In genomic region chr7:24944257-24944950, GRCm38 (mm10) we compare ENCODE assay signal across 10 mouse cellular contexts. TPM values are rescaled to one million over a fixed set of nuclear protein-coding genes. Genes with fewer than 3 reads are reported as not detected.
DNase-seq lines count a peak whose midpoint lies in the region; ATAC-seq and TF ChIP-seq lines count a peak whose summit lies in the region.
"Had no signal": no experiment of that assay in that cellular context is flagged by ENCODE, and none has a peak within 500 bp of the region (broad histone marks: within the 10 kb centered on the region; RNA-seq: fewer than 3 reads in every experiment).

Gene Gm4881, minus strand, starts transcription at chr7:24944494.

- 0 out of 2 replicates have a peak within 1 kb of the TSS, but pooled peaks have one; percentile 5 for H3K9ac ChIP-seq in kidney, embryonic 15.5 days
- H3K9ac ChIP-seq in hindbrain, embryonic 15.5 days, result 0 out of 2 replicates have a peak within 1 kb of the TSS, but pooled peaks have one; percentile 28
- no peak within 1 kb of the TSS for H3K9ac ChIP-seq in midbrain, embryonic 15.5 days

- peak within 1 kb of the TSS; percentile 40 for H3K4me3 ChIP-seq in kidney, embryonic 15.5 days (replicated peaks)
- peak within 1 kb of the TSS; percentile 39 for H3K4me3 ChIP-seq in hindbrain, embryonic 15.5 days
- peak within 1 kb of the TSS; percentile 34 for H3K4me3 ChIP-seq in midbrain, embryonic 15.5 days

- H3K27ac ChIP-seq in kidney, embryonic 15.5 days, result no peak within 1 kb of the TSS
- H3K27ac ChIP-seq in hindbrain, embryonic 15.5 days (replicated peaks), result no peak within 1 kb of the TSS
- H3K27ac ChIP-seq in midbrain, embryonic 15.5 days, result no peak within 1 kb of the TSS

- WGBS in kidney, embryonic 15.5 days, result under 1% methylated on average over 57 of the region's 72 CpGs
- under 1% methylated on average over 56 of the region's 72 CpGs for WGBS in hindbrain, embryonic 15.5 days
- WGBS in midbrain, embryonic 15.5 days, result under 1% methylated on average over 68 of the region's 72 CpGs

- H3K4me2 ChIP-seq in kidney, embryonic 15.5 days, result peak within 1 kb of the TSS; percentile 72
- H3K4me2 ChIP-seq in hindbrain, embryonic 15.5 days, result peak within 1 kb of the TSS; percentile 69
- peak within 1 kb of the TSS; percentile 59 for H3K4me2 ChIP-seq in midbrain, embryonic 15.5 days

- no peak for ATAC-seq in kidney, embryonic 15.5 days (replicated peaks; ENCODE audit: low FRiP score)
- no peak for ATAC-seq in hindbrain, embryonic 15.5 days (ENCODE audit: low FRiP score, low read depth)
- no peak for ATAC-seq in midbrain, embryonic 15.5 days (replicated peaks)
- ATAC-seq: Patski had no signal

- peaks cover 100% of the 10 kb centered on the region for H3K27me3 ChIP-seq in kidney, embryonic 15.5 days
- H3K27me3 ChIP-seq in hindbrain, embryonic 15.5 days, result peaks cover 83% of the 10 kb centered on the region
- H3K27me3 ChIP-seq in midbrain, embryonic 15.5 days (replicated peaks), result peaks cover 89% of the 10 kb centered on the region

- no peaks in the 10 kb centered on the region for H3K36me3 ChIP-seq in kidney, embryonic 15.5 days
- no peaks in the 10 kb centered on the region for H3K36me3 ChIP-seq in hindbrain, embryonic 15.5 days
- H3K36me3 ChIP-seq in midbrain, embryonic 15.5 days (replicated peaks), result no peaks in the 10 kb centered on the region

- no peak for TF ChIP-seq POLR2A in brain, embryonic 14.5 days (IDR thresholded peaks at IDR 0.05; ENCODE audit: borderline replicate concordance, extremely low read depth, insufficient read depth, insufficient read length, poor library complexity, severe bottlenecking)

- H3K4me1 ChIP-seq in kidney, embryonic 15.5 days, result peaks cover 14% of the 10 kb centered on the region
- H3K4me1 ChIP-seq in hindbrain, embryonic 15.5 days (replicated peaks), result peaks cover 28% of the 10 kb centered on the region
- peaks cover 28% of the 10 kb centered on the region for H3K4me1 ChIP-seq in midbrain, embryonic 15.5 days

- TF ChIP-seq CTCF in brain, embryonic 14.5 days (IDR thresholded peaks at IDR 0.05; ENCODE audit: borderline replicate concordance, extremely low read depth, insufficient read depth, insufficient read length), result no peak

- DNase-seq in kidney, adult 8-10 months, result no peak
- DNase-seq in brain, embryonic 14.5 days (ENCODE audit: low read depth), result no peak
- no peak for DNase-seq in spleen, postnatal 4 days (ENCODE audit: low spot score in 2 of 2)
- no peak for DNase-seq in urinary bladder, postnatal 36 days (ENCODE audit: low spot score in 2 of 2)
- no peak for DNase-seq in cerebellum, postnatal 36 days
- DNase-seq: thymus, postnatal 25 days had no signal

- H3K9me3 ChIP-seq in kidney, embryonic 15.5 days (replicated peaks), result no peaks in the 10 kb centered on the region
- H3K9me3 ChIP-seq in hindbrain, embryonic 15.5 days, result no peaks in the 10 kb centered on the region
- no peaks in the 10 kb centered on the region for H3K9me3 ChIP-seq in midbrain, embryonic 15.5 days

RNA-seq across cellular contexts. Expression of gene Gm4881, which starts in this region (rescaled TPM):
- not detected in 2 replicates for polyA plus RNA-seq in kidney, embryonic 15.5 days (2015; fragmentation: Nextera tagmentation; extraction: Ambion mirVana)
- polyA plus RNA-seq in brain, embryonic 14.5 days (2012; rRNA removed), result 5.9 and 11.2 TPM in 2 replicates
- 5.2 and 5.4 TPM in 2 replicates for polyA plus RNA-seq in hindbrain, embryonic 15.5 days (2015; fragmentation: Nextera tagmentation; extraction: Ambion mirVana)
- polyA plus RNA-seq in midbrain, embryonic 15.5 days (2015; fragmentation: Nextera tagmentation; extraction: Ambion mirVana), result 5.0 and 6.4 TPM in 2 replicates
- polyA plus RNA-seq: Patski had no signal
